Mouse (Mus musculus) myocyte (in vitro differentiated cells): Measurements from ENCODE around the gene Ttll10.

ENCODE experiments used
- MYOD1 ChIP-seq, 3 experiments: IDR thresholded peaks; one replicate each; pipeline ENCODE4 v1.6.1; 2011; ENCODE audit warnings: control low read depth in 2 of 3, low read depth in 2 of 3, mild to moderate bottlenecking in 2 of 3, moderate library complexity in 1 of 3; ENCODE audit not compliant: insufficient read length in 2 of 3, control insufficient read depth in 1 of 3
- POLR2A ChIP-seq: IDR thresholded peaks from one replicate; pipeline ENCODE4 v1.6.1; 2011; ENCODE audit warnings: low read depth, mild to moderate bottlenecking, control low read depth, moderate library complexity; ENCODE audit not compliant: insufficient read length
- TCF12 ChIP-seq: IDR thresholded peaks from one replicate; pipeline ENCODE4 v1.6.1; 2011; ENCODE audit warnings: mild to moderate bottlenecking, control low read depth; ENCODE audit not compliant: poor library complexity, insufficient read depth, severe bottlenecking

DNA sequence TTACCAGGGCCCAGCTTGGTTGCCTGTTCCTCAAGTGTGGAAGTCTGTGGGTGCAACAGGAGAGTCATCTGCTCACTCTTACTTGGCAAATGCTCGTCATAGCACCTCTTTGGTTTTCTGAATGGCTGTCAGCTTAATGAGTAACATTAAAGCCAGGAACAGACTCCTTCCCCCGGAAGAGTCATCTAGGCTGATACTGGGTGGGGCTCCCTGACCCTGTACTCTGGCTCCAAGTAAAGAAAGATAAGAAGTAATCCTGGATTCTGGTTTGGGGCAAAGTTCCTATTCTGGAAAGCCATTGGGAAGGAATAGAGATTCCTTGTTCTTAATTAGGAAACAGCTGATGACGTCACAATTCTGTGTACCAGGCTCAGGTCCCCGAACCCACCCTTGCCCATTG lies 5.1 kb downstream of the Ttll10 start:
- TF ChIP-seq POLR2A (no peak), TCF12 (no peak), MYOD1 (IDR thresholded peaks at IDR 0.05; ENCODE audit: control insufficient read depth in 1 of 3, insufficient read length in 2 of 3, low read depth in 2 of 3) (no peak)
